Mouse (Mus musculus): ENCODE measurements around the gene Alg12. TPM values are rescaled to one million over a fixed set of nuclear protein-coding genes. Genes with fewer than 3 reads are reported as not detected.

The Alg12 gene
- polyA plus RNA-seq, 1 experiment from 2014 or later = 8.5 TPM

DNA sequence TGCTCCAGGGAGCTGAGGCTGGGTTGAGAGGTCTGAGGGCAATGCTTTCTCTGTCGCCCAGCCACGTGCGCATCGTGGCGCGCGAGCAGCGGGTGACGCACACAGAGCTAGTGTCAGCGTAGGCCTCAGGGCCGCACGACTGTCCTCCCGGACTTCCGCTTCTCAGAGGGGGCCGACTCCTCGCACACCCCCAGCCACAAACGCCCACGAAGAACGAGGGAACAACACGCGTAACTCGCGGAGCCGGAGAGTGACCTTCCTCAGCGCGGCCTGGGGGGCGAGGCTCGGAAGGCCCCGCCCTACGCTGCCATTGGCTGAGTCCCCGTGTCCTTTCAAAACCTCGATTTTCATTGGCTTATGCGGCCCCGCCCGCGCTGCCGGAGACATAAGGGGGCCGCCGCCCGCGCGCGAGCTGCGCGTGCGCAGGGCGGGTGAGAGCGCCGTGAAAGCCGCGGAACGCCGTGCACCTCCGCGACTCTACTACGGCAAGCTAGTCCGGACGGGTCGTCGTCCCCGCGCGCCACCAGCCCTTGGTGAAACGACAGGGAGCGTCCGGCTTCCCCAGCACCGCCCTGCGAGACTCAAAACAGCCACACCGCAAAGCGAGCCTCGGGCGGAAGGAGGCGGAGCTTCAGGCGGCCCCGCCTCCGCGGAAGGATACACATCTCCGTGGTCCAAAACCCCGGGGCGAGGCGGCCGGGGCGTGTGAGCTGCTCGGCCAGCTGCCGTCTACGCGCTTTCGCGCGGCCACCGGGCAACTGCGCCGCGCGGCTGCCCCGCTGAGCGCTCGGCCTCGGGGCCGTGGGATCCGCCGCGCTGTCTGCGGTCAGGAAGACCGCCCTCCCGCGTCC is 42.9 kb upstream of the Alg12 start, which contains the start of gene Pim3:
Gene Pim3 (plus strand): TSS at position 415 of the 851 bp plus-strand sequence.
- Histone ChIP-seq H3K36me3 (peaks cover 19% of the 10 kb centered on the region), H3K4me3 (peak within 1 kb of the TSS; percentile 98), H3K9me3 (no peaks in the 10 kb centered on the region), H3K4me2 (replicated peaks) (peak within 1 kb of the TSS; percentile 88), H3K9ac (replicated peaks) (peak within 1 kb of the TSS; percentile 97), H3K4me1 (peaks cover 23% of the 10 kb centered on the region), H3K27ac (replicated peaks) (peak within 1 kb of the TSS; percentile 99), H3K27me3 (no peaks in the 10 kb centered on the region)
- ATAC-seq (replicated peaks) = peak; percentile 86
- under 1% methylated on average over 106 of the region's 107 CpGs for WGBS

GRCm38 (mm10) chr15:88860781-88861180 is 41.7 kb upstream of the Alg12 start:
- no peaks in the 10 kb centered on the region for H3K9me3 ChIP-seq
- no peak overlapping the region for H3K27ac ChIP-seq (replicated peaks)
- H3K4me2 ChIP-seq (replicated peaks) = no peak overlapping the region
- 86% methylated on average over 3 of the region's 3 CpGs for WGBS
- peaks cover 9% of the 10 kb centered on the region for H3K36me3 ChIP-seq
- no peak overlapping the region for H3K9ac ChIP-seq (replicated peaks)
- no peaks in the 10 kb centered on the region for H3K27me3 ChIP-seq
- no peak overlapping the region for H3K4me3 ChIP-seq
- ATAC-seq (replicated peaks) = no peak
- H3K4me1 ChIP-seq = peaks cover 23% of the 10 kb centered on the region

GRCm38 (mm10) chr15:88859206-88859970 is 40.3 kb upstream of the Alg12 start:
- H3K4me2 ChIP-seq (replicated peaks) = no peak overlapping the region
- 74% methylated on average over 8 of the region's 8 CpGs for WGBS
- H3K27me3 ChIP-seq = no peaks in the 10 kb centered on the region
- H3K9ac ChIP-seq (replicated peaks) = no peak overlapping the region
- peaks cover 18% of the 10 kb centered on the region for H3K4me1 ChIP-seq
- H3K4me3 ChIP-seq = no peak overlapping the region
- no peaks in the 10 kb centered on the region for H3K36me3 ChIP-seq
- no peaks in the 10 kb centered on the region for H3K9me3 ChIP-seq
- no peak for ATAC-seq (replicated peaks)
- no peak overlapping the region for H3K27ac ChIP-seq (replicated peaks)

DNA sequence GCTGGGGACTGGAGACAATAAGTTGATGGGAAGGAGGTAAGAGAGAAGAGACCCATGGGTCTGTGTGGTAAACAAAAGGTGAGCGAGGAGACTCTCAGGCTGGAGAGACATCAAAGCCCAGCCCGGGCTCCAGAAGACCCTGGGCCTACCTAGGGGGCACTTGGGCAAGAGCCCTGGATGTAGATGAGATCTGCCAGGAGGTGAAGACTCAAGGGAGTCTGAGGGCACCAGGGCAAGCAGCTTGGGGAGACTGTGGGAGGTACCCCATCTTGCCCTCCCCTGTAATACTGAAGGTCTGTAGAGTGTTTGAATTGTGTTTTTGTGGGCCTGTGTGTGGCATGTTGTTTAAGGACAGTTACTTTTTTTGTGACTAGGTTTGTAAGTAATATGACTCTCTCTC is 39.6 kb upstream of the Alg12 start:
- Histone ChIP-seq H3K27me3 (no peaks in the 10 kb centered on the region), H3K9me3 (no peaks in the 10 kb centered on the region), H3K4me3 (no peak overlapping the region), H3K4me2 (replicated peaks) (no peak overlapping the region), H3K4me1 (peaks cover 12% of the 10 kb centered on the region), H3K36me3 (no peaks in the 10 kb centered on the region), H3K27ac (replicated peaks) (no peak overlapping the region), H3K9ac (replicated peaks) (no peak overlapping the region)
- ATAC-seq (replicated peaks) = no peak
- WGBS = 75% methylated on average over 2 of the region's 2 CpGs

DNA sequence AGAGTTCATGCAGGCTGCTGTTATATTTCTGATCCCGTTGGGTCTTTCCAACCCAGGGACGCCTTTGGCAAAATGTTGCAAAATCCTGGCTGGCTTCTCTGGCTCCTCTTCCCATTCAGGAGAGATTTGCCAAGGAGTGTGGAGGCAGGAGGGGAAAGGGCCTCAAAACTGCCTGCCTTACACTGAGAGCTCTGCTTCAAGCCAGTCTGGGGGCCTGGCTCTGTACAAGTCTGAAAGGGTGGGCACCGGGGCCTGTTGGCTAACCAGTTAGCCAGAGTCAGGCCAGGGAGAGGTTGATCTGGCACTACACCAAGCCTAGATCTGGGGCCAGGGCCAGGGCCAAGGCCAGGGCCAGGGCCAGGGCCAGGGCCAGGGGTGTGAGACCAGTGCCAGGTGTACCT is 39.0 kb upstream of the Alg12 start:
- ATAC-seq (replicated peaks) = no peak
- Histone ChIP-seq H3K9me3 (no peaks in the 10 kb centered on the region), H3K36me3 (no peaks in the 10 kb centered on the region), H3K4me3 (no peak overlapping the region), H3K4me2 (replicated peaks) (no peak overlapping the region), H3K27me3 (no peaks in the 10 kb centered on the region), H3K9ac (replicated peaks) (no peak overlapping the region), H3K4me1 (peaks cover 12% of the 10 kb centered on the region), H3K27ac (replicated peaks) (peak overlapping the region; percentile 23; the same call in 1 of the 2 replicates)
- WGBS = 88% methylated on average over 3 of the region's 3 CpGs

DNA sequence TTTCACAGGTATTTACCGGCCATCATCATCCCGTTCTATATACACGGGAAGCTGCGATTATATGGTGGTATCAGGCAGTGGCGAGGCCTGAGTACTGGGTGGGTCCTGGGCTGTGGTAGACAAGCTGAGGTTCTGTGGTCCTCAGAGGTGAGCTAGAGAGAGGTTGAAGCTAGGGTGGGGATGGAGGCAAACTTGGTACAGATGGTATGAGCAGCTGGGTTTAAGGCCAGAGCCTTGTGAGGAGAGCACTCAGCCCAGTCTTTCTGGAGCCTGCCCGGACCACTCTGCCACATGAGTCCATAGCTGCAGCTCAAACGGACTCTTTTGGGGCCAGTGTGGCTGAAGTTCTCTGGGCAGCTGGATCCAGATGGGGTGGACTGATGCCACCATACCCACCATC is 38.2 kb upstream of the Alg12 start:
- WGBS = 93% methylated on average over 7 of the region's 7 CpGs
- Histone ChIP-seq H3K4me3 (no peak overlapping the region), H3K36me3 (no peaks in the 10 kb centered on the region)

GRCm38 (mm10) chr15:88856613-88857012 is 37.5 kb upstream of the Alg12 start:
- Histone ChIP-seq H3K4me2 (replicated peaks) (no peak overlapping the region), H3K9me3 (no peaks in the 10 kb centered on the region), H3K27me3 (no peaks in the 10 kb centered on the region), H3K27ac (replicated peaks) (no peak overlapping the region), H3K4me3 (no peak overlapping the region), H3K4me1 (peaks cover 12% of the 10 kb centered on the region), H3K9ac (replicated peaks) (no peak overlapping the region), H3K36me3 (no peaks in the 10 kb centered on the region)
- ATAC-seq (replicated peaks) = no peak
- 82% methylated on average over 5 of the region's 5 CpGs for WGBS

More for the DNA sequence above, 38.2 kb upstream of the Alg12 start:
- H3K4me2 ChIP-seq (replicated peaks) = no peak overlapping the region
- no peak overlapping the region for H3K27ac ChIP-seq (replicated peaks)
- no peak overlapping the region for H3K9ac ChIP-seq (replicated peaks)
- no peaks in the 10 kb centered on the region for H3K9me3 ChIP-seq
- ATAC-seq (replicated peaks) = no peak
- no peaks in the 10 kb centered on the region for H3K27me3 ChIP-seq
- peaks cover 12% of the 10 kb centered on the region for H3K4me1 ChIP-seq

GRCm38 (mm10) chr15:88855896-88856417 is 36.8 kb upstream of the Alg12 start:
- Histone ChIP-seq H3K9me3 (no peaks in the 10 kb centered on the region), H3K4me1 (peaks cover 8% of the 10 kb centered on the region), H3K27me3 (no peaks in the 10 kb centered on the region), H3K36me3 (no peaks in the 10 kb centered on the region), H3K9ac (replicated peaks) (no peak overlapping the region), H3K4me3 (no peak overlapping the region), H3K4me2 (replicated peaks) (no peak overlapping the region), H3K27ac (replicated peaks) (no peak overlapping the region)
- 82% methylated on average over 6 of the region's 6 CpGs for WGBS
- ATAC-seq (replicated peaks) = no peak

DNA sequence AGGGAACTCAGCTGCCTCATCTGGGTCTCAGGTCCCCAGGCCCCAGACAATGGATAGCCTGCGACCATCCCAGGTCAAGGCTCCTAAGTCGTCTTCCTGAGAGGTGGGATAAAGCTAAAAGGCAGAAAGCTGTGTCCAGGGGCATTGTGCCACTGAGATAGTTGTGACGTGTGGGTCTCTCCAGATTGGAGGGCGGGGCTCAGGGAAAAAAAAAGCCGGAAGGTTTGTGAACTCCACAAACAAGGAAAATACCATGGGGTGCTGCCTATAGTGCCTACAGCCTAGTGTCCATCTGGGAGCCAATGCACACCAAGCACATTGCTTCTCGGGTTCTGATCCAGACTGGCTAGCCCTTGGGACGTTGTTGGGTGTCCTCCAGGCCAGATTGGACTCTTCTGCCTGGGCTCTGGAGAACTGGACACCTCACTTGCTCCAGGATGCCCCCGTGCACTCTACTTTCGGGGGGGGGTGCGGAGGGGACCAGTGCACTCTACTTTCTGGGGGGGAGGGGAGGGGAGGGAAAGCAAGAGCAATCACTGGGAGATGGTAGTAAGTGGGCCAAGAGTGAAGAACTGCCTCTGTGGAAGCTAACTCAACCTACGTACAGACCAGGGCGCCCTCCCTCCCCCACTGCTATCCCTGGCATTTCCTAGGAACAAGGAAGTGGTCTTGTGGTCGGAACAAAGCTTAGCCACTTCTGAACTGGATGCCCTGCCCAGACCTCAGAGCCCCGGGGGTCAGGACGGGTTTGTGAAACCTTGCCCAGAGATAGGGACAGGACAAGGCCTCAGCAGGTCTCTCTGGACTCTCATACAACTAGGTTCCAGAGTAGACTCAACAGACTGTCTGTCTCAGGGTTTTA is 36.1 kb upstream of the Alg12 start:
- ATAC-seq (replicated peaks) = no peak

DNA sequence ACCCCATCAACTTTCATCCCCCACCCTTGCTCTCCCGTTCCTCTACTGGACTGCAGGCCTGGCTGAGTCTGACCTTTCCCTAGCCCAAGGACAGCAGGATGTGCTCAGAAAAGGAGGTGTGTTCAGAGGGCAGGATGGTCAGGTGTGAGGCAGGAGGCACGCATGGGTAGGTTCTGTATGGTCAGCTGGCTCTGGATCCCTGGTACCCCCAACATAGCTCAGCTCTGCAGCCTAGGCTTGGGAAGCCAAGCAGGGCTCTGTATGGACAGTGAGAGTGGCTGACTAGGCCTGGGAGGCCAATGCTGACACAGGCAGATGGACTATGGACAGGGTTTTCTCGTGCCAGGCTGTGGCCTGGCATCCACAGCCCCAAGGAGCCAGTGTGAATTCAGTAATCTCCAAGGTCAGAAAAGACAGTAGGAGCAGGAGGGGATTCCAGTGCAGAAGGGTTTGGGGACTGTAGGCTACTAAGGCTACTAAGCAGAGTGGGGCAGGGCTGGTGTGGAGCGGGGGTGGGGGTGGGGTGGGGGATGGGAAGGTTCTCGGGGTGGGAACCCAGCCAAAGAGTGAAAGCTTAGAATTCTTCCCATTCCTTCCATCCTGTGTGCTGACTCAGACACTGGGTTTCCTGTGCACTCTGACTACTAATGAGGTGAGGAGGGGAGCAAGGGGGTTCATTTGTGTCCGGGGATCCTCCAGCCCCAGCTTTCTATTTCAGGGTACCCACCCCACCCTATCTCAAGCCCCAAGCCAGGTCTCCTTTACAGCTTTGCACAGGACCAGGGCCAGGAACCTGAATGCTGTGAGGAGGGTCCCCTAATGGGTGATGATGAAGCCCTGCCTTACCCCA is 35.2 kb upstream of the Alg12 start:
- no peak for ATAC-seq (replicated peaks)
- H3K9me3 ChIP-seq = no peaks in the 10 kb centered on the region
- 53% methylated on average over 6 of the region's 6 CpGs for WGBS
- H3K36me3 ChIP-seq = no peaks in the 10 kb centered on the region
- no peak overlapping the region for H3K9ac ChIP-seq (replicated peaks)
- no peak overlapping the region for H3K4me2 ChIP-seq (replicated peaks)
- H3K4me1 ChIP-seq = peaks cover 8% of the 10 kb centered on the region
- no peak overlapping the region for H3K27ac ChIP-seq (replicated peaks)
- H3K4me3 ChIP-seq = no peak overlapping the region
- no peaks in the 10 kb centered on the region for H3K27me3 ChIP-seq

More for the DNA sequence above, 36.1 kb upstream of the Alg12 start:
- H3K27ac ChIP-seq (replicated peaks) = no peak overlapping the region
- no peak overlapping the region for H3K4me2 ChIP-seq (replicated peaks)
- H3K4me3 ChIP-seq = no peak overlapping the region
- WGBS = 78% methylated on average over 15 of the region's 15 CpGs
- H3K36me3 ChIP-seq = no peaks in the 10 kb centered on the region
- peaks cover 8% of the 10 kb centered on the region for H3K4me1 ChIP-seq
- H3K9me3 ChIP-seq = no peaks in the 10 kb centered on the region
- H3K27me3 ChIP-seq = no peaks in the 10 kb centered on the region
- H3K9ac ChIP-seq (replicated peaks) = no peak overlapping the region

- Histone ChIP-seq H3K4me2 (replicated peaks) (no peak overlapping the region), H3K27me3 (no peaks in the 10 kb centered on the region), H3K36me3 (no peaks in the 10 kb centered on the region), H3K4me3 (no peak overlapping the region), H3K9me3 (no peaks in the 10 kb centered on the region), H3K27ac (replicated peaks) (no peak overlapping the region), H3K4me1 (peaks cover 4% of the 10 kb centered on the region), H3K9ac (replicated peaks) (no peak overlapping the region)
- ATAC-seq (replicated peaks) = no peak
- WGBS = 91% methylated on average over 9 of the region's 9 CpGs
These were observed 34.0 kb upstream of the Alg12 start for GRCm38 (mm10) chr15:88853106-88853505.
